Mouse (Mus musculus): ENCODE measurements at regions not wholly inside any gene's neighbourhood (a gene's known extent, or its start where the extent isn't known, plus 50 kb on each side); places are given as distances from the start of the nearest gene placed in this dataset.

DNA sequence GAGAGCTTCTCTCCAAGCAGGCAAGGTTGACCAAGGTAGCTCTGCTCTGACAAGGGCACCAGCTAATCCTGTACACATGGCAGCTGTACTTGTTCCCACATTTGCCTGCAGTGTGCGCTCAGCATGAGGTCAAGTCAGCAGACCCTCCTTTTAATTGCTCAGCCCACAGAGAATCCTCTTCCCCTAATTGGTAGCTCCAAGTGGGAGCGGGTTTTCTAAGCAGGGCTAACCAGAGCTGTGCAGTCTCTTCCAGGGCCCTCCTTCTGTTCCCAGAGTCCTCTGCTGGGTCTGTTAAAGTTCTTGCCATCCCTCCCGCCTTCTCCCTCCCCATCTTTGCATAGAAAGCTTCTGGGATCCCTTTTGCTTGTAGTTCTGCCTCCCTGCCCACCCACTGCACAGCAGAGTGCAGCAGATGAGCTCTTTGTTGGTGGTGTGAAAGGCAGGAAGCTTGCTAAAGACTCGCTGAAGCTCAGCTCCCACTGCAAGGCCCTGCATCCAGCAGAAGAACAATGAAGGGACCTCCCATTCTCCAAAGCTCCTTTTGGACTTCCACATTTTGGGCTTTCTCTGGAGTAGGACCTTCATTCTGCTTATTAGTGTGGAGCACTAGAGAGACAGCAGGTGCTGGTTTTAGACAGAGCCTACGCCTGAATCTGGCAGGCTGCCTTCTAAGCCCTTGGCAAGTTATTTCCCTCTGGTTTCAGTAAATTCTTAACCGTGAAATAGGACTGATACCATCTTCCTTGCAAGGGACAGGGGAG, 235.3 kb upstream of the Serp2 start:
- no peak for DNase-seq (ENCODE audit: low read depth, low spot score)

DNA sequence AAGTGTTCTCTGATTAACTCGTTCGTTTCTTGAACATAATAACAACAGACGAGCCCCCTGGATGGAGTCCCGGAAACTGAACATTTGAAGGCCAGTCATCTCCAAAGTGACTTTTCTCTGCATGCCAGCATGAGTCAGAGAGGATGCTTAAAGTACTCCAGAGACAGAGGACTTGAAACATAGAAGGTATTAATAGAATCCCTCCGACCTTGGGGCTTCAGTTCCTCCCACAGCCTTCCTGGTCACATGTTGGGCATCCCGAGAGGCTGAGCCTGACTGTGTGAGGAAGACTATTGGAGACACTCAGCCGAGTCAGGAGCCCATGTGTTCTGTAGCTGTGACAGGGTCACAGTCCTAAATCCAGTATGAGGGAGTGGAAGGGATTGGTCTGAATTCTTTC, 232.7 kb upstream of the Serp2 start:
- no peak for DNase-seq (ENCODE audit: low read depth, low spot score)

DNA sequence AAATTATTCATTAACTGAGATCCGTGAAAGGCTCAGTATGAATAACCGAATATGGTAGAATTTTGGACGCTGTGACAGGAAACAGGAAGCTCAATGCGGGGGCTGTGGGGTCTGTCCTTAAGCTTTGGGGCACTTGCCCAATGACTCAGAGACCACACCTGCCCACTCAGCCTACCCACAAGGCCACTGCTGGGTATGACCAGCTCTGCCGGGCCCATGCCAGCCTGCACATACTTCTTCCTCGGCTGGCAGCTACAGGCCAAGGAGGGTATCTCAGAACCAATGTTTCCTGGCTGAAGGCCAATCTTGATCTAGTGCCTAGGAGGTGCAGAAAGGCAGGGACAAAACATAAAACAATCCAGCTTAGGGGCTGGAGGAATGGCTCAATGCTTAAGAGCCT, 230.9 kb upstream of the Serp2 start:
- DNase-seq (ENCODE audit: low read depth, low spot score): no peak

DNA sequence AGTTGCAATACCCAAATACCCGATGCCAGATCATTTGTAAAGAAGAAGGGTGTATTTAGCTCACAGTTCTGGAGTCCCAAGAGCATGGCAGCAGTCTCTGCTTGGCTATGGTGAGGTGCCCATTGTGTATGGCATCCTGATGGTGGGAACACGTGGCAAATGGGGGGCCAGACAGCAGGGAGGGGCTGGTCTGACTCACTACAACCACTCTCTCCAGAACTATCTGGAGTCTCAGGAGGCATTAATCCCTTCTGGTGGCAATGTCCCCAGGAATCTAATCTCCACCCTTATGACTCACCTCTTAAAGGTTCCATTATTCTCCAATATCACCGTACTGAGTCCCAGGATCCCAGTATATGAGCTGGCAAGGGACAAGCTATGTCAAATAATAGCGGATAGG, 229.5 kb upstream of the Serp2 start:
- no peak for DNase-seq (ENCODE audit: low read depth, low spot score)

DNA sequence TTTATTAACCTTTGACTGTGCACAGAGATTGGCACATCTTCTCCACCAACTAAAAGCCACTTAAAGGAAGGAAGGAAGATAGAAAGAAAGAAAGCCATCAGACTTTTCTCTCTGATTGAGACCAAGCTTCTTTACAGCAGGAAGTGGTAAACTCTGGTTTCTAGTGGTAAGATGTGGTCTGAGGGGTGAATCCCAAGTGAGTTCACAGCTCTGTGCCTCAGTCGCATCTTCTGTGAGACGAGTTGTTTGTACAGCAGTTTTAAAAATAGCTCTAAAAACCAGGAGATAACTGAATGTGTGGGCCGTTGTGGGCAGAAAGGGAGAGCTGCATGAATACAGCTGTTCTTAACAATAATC, 224.8 kb upstream of the Serp2 start:
- no peak for DNase-seq (ENCODE audit: low read depth, low spot score)

DNA sequence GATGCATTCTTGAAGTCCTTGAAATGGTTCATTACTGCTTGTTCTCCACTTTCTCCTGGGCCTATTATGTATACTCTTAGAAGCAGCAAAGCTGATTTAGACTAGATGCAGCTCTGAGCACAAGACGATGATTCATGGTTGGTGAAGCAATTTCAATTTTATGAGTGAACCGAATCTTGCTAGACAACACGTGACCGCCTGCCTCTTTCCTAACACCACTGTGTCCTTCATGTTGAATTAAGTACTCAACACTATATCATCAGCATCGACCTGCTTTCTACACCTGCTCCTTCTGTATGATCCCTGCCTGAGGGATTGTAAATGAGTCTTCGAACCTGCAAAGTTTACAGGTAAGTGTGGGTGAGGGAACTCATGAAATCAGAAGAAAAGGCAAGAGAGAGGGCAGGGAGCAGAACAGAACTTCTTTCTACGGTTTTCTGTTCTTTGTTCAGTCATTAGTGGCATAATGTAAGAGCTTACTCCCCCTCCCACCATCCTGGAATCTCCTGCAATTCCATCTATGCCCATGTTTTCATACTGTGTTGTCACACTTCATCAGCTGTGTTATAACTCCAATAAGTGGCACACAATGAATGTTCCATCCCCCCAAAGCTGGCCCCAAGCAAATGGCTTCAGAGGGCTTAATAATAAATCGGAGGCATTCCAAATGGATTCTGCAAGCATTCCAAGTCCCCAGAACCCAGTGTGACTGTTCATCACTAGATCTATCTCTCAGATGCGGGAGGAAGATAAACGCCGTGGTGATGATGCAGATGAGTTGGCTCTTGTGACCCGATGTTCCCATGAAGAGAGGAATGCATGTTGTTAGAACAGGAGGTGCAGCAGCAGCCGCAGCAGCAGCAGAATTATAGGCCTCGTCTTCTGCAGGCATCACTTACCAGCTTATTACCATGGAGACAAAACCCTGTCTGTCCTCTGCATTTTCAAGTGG, 224.2 kb upstream of the Serp2 start:
- no peak for DNase-seq (ENCODE audit: low read depth, low spot score)

DNA sequence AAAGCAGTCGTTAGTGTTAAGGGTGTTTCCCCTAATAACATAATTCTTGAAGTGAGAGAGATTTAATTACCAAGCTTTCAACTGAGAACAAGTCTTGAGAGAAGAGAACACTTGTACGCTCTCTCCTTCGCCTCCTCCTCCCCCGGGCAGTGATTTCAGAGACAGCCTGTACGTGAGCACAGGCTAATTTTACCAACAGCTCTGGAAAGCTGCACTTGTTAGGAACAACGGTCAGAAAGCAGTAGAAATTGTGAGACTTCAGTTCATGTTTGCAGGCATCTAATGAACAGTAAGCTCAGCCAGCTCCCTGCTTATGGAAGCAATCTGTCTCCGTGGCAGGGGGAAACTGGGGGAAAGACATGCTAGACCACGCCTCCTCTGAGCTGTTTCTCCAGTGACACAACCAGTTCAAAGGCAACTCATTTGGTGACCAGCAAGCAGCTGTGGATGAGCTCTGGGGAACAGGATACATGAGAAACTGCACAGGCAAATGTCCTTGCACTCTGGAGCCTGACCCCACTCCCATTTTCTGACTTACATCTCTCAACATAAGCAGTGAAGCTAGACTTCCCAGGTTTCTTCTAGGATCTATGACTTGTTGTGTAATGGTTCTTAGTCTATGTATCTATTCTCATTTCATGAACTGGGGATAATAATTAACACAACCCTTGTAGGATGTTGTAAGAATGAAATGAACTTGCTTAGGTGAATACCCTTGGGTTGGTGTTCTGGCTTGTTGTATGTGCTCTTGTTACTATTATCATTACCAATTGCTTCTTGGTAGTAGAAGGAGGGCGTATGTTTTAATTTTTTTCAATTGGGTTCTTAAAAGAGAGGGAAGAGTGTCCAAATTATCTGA, 222.1 kb upstream of the Serp2 start:
- DNase-seq (ENCODE audit: low read depth, low spot score): no peak

DNA sequence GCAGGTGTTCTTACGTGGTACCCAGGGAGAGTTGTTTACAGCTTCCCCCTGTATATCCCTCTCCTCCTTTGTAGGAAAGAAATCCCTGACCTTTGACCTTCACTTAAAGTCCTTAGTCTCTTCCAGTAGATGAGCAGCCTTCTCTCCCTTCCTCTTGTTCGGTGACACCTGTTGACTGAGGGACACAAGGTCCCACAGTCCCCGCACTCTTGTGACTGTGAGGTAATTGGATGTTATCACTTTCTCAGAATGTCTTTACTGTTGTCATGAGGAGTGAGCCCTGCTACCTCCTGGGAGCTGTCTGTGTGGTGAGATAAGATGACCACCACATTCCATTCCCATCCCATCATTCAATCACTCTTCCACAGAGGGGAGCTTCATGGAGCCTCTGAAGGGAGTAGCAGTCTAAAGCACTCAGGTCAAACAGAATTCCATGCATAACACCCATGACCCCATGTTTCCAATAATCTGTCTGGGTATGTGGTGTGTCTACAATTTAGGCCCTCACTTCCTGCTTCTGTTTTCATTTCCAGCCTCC, 218.8 kb upstream of the Serp2 start:
- no peak for DNase-seq (ENCODE audit: low read depth, low spot score)

DNA sequence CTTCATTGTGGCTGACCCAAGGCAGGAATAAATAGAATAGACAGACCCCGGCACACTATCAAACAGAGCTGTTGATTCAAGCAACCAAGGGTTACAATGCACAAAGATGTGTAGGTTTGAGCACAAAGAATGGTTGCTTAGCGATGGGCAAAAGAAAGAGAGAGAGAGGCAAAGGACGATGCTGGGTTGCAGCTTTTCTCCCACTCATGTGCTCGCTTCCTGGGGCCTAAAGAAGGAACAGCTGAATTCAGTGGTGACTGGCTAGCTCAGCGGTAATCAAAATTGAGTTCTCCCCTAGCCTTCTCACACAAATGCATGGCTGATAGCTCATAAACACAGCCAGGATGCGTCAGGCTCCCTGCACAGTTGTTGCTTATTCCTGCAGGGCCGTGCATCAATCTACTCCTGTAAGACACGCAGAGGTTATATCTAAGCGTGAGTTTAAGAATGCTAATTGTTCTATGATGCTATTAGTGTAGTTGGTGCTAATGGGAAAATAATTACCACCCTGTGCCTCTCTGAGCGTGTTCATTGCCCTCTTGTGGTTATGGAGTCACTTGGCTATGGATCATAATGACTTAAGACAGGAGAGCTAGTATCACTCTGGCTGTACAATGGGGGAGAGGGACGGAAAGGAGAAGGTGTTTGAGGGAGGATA, 216.2 kb upstream of the Serp2 start:
- DNase-seq (ENCODE audit: low read depth, low spot score): no peak

DNA sequence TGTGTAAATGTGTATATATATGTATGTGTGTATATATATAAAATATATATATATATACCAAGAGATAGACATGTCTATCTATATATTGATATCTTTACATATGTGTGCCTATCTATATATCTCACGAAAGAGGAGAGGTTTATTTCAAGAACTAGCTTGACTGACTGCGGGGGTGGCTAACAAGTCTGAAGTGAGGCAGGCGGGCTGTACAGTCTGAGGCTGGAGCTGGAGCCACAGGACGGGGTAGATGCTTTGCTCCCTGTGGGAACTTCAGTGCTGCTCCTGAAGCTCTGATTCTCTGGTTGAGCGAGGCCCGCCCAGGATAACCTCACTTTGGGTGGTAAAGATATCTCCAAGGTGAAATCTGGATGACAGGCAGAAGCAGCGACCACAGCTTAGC, 213.4 kb upstream of the Serp2 start:
- DNase-seq (ENCODE audit: low read depth, low spot score): no peak

DNA sequence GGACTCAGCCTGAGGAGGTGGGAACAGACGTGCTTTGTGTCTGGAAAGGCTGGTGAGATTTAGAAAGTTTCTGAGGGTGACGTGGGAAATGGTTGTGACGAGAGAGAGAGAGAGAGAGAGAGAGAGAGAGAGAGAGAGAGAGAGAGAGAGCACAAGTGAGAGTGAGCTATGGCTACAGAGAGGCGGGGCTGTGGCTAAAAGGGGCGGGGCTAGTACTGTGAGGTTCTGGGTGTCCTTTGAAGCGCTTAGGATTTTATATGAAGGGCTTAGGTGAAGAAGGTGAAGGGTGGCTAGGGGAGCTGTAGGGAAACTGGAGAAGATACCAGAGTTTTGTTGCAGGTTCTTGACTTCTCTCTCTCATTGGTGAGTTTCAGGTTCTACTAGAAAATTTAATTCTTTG, 210.6 kb upstream of the Serp2 start:
- DNase-seq (ENCODE audit: low read depth, low spot score): no peak

DNA sequence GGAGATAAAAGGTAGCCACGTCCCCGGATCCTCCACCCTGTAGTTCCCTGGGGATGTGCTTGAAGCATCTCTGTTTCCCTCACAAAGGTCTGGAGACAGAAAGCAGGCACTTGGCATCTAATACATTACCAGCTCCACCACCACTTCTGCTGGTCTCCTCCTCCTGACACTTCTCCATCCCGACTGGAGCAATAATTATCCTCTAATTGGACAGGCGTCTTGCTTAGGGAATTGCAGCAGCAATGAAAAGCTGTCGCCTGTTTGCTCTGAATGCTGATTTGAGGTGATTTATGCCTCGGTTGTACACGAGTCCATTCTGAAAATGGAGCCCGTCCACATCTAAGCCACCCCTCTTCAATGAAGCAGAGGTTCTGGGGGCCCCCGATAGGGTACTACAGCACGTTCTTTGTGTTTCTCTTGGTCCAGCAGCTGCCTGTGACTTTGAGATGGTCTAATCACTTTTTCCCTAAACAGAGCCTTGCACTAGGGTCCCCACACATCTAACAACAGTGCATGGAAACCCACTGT, 209.6 kb upstream of the Serp2 start:
- DNase-seq (ENCODE audit: low read depth, low spot score): no peak

DNA sequence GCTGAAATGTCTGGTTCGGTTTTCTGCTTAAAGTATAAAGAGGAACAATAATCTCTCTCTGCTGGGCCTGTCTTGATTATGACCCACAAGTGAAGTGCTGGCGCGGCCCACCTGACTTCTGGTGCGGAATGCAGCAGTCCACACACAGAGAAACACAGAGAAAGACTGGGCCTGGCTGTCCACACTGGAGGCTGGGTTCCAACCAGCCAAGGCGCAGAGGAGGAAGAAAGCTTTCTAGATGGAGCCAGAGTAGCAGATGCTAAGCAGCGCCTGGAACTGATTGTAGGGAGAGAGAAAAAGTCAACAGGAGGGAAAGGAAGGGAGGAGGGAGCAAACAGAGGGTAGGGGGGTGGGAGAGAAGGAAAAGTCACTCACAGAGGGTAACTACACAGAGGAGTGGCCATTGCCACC, 208.4 kb upstream of the Serp2 start:
- no peak for DNase-seq (ENCODE audit: low read depth, low spot score)

DNA sequence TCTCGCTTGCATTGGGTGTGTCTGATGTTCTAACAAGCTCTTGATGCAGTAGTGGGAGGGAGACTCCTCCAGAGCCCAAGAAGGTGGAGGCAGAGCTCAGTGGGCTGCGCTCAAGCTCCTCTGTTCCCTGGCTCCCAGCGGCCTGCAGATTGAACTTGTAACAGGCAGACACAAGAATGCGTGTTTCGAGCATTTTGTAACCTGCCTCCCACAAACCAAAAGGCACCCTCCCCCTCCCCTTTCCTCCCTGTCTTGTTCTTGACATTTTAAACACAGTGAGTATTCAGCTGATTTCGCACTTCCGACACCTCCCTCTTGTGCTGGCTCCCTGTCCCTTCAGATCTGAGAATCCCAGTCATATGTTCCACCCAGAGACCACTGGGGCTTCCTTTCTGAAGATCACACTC, 207.7 kb upstream of the Serp2 start:
- no peak for DNase-seq (ENCODE audit: low read depth, low spot score)

DNA sequence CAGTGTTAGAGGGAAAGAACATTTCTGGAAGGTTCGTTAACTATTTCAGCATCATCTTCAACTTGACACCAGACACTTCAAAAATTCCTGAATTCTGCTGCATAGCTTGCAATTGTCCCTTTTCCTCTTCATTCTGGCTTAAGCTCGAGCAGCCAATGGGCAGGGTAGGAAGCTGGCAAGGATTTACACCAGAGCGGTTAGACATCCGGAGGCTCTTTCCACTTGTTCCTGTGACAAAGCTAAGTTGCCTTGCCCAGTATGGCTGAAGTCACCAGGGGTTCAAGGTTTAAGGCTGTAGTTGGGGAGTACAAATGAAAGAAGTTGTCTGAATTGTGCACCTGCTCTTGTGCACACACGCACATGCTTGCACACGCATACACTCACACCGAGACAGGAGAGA, 206.8 kb upstream of the Serp2 start:
- DNase-seq (ENCODE audit: low read depth, low spot score): no peak

DNA sequence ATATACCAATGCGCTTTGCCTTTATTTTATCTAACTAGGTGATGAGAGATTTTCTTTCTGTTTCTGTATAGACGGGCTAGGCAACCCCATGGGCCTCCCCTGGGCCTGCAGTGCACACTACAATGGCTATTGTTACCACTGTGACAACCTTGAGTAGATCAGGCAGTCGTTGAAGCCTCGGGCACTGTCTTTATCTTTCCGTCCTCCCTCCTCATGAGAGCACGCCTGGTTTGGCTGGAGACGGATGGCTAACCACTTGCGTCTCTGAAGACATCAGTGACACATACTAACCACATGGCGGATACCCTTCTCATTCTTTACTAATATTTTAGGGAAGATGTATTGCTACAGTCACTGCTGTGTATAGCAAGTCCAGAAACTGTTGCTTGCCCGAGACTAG, 206.1 kb upstream of the Serp2 start:
- DNase-seq (ENCODE audit: low read depth, low spot score): no peak

DNA sequence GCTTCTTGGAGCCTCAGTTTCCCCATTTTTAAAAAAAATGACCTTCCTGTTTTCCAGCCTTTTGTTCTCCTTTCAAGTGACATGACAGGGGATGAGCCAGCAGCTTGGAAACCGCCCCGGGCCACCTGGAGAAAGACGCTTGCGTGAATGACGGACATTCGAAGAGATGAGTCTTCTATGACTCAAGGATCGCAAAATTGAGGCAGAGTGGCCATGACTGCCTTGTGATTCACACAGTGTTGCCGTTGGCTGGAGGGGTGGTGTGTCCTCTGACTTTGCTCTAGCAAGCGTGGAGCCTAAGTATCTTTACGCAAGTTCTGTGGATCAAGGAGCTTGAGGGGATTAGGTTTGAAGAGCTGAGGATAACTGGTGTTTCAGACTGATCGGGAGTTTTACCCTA, 205.0 kb upstream of the Serp2 start:
- DNase-seq (ENCODE audit: low read depth, low spot score): no peak

DNA sequence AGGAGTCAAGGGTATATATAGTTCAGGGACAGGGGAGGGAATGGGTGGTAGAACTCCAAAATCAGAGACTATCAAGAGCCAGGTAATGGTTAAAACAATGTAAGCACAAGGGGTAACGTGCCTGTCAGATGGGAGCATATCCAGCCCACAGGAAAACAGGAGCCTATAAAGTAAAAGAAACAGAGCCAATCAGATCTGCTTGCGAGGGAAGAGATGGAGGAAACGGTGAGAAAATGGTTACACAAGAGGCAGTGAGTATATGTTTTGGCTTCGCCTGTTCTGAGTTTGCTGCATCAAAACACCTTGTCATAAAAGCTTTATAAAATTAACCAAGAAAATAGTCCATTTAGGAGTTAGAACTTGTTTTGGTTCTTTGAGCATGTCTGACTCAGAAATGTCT, 204.6 kb upstream of the Serp2 start:
- DNase-seq (ENCODE audit: low read depth, low spot score): no peak

DNA sequence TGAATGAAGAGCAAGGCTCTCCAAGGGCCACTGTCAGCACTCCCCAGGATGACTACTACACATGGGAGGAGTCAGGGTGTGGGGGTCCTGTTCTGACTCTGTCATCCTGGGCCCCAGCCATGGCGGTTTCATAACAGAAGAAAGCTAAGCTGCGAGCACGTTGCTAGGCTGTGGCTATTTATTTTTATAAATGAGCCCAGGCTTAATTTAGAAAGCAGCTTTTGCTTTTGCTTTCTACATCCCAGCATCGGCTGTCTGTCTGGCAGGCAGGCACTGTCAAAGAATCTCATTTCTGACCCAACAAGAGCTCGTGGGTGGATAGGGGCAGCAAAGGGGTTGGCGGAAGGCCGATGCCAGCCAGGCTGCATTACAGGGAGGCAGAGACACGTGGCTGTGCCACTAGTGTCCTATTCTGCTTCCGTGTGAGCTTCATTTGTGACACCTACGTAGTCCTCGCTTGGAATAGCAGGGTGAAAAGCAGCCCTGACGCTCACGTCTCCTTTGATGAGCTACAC, 203.9 kb upstream of the Serp2 start:
- no peak for DNase-seq (ENCODE audit: low read depth, low spot score)

DNA sequence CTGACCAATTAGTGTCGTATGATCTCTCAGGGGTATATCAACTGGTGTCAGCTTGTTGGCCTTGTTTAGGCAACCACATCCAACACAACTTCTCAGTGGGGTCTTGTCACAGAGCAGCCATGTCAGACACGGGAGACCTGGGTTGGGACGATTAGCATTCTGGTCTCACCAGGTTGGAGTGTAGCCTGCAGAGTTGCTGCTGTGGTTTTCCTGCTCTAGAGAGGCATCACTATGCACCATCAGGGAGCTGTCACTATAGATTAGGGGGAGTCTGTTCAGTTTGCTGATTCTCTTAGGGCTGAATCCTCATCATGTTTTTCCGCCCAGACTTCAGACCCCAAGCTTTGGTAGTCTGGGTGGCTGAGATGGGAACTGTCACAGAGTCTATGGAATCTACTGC, 202.7 kb upstream of the Serp2 start:
- no peak for DNase-seq (ENCODE audit: low read depth, low spot score)

DNA sequence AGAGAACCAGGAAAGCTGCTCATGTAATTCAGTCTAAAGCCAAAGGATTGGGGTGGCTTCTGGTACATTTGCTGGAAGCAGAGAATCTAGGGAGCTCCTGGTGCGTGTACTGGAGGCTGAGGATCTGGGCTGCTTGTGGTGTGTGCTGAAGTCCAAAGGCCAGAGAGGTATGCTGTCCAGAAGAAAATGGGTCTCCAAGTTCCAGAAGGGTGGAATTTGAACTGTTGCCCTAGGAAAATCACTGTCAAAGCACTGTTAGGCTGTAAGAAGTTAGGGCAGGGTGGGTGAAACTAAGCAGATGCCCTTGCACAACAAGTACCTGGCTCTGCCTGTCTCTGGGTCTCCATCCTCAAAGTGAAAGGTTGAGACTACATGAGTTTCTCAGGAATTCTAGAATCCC, 201.9 kb upstream of the Serp2 start:
- no peak for DNase-seq (ENCODE audit: low read depth, low spot score)
